Mouse (Mus musculus): Measurements from ENCODE around the gene Pctp. TPM values are rescaled to one million over a fixed set of nuclear protein-coding genes. Genes with fewer than 3 reads are reported as not detected.

Pctp gene
- 2.3 TPM in 1 of 2 replicates, not detected in the other for polyA plus RNA-seq (2012; ENCODE audit: insufficient read depth, low replicate concordance)

GRCm38 (mm10) chr11:90002231-90002986 is at the start of gene Pctp:
Pctp (minus strand) TSS chr11:90002894.
- peaks cover 20% of the 10 kb centered on the region for H3K4me1 ChIP-seq
- no peaks in the 10 kb centered on the region for H3K27me3 ChIP-seq (replicated peaks)
- no peaks in the 10 kb centered on the region for H3K9me3 ChIP-seq
- TF ChIP-seq FLI1 (IDR thresholded peaks at IDR 0.05; ENCODE audit: low read length) (no peak), GATA1 (IDR thresholded peaks at IDR 0.05; ENCODE audit: borderline replicate concordance, low read length) (no peak)
- peaks cover 25% of the 10 kb centered on the region for H3K36me3 ChIP-seq (replicated peaks; ENCODE audit: low read length)
- H3K4me3 ChIP-seq (replicated peaks): peak within 1 kb of the TSS; percentile 93

GRCm38 (mm10) chr11:90050016-90050415 is 47.3 kb upstream of the Pctp start:
- Histone ChIP-seq H3K36me3 (replicated peaks; ENCODE audit: low read length) (no peaks in the 10 kb centered on the region), H3K27me3 (replicated peaks) (no peaks in the 10 kb centered on the region), H3K4me3 (replicated peaks) (no peak overlapping the region), H3K4me1 (no peaks in the 10 kb centered on the region), H3K9me3 (no peaks in the 10 kb centered on the region)
- TF ChIP-seq FLI1 (IDR thresholded peaks at IDR 0.05; ENCODE audit: low read length) (no peak), GATA1 (IDR thresholded peaks at IDR 0.05; ENCODE audit: borderline replicate concordance, low read length) (no peak)

GRCm38 (mm10) chr11:90047271-90047670 is 44.6 kb upstream of the Pctp start:
- H3K36me3 ChIP-seq (replicated peaks; ENCODE audit: low read length): no peaks in the 10 kb centered on the region

GRCm38 (mm10) chr11:90046211-90046610 is 43.5 kb upstream of the Pctp start:
- Histone ChIP-seq H3K27me3 (replicated peaks) (no peaks in the 10 kb centered on the region), H3K9me3 (no peaks in the 10 kb centered on the region), H3K4me3 (replicated peaks) (no peak overlapping the region), H3K4me1 (no peaks in the 10 kb centered on the region), H3K36me3 (replicated peaks; ENCODE audit: low read length) (no peaks in the 10 kb centered on the region)
- TF ChIP-seq FLI1 (IDR thresholded peaks at IDR 0.05; ENCODE audit: low read length) (no peak), GATA1 (IDR thresholded peaks at IDR 0.05; ENCODE audit: borderline replicate concordance, low read length) (no peak)

More at GRCm38 (mm10) chr11:90047271-90047670, 44.6 kb upstream of the Pctp start:
- H3K4me1 ChIP-seq: no peaks in the 10 kb centered on the region
- TF ChIP-seq GATA1 (IDR thresholded peaks at IDR 0.05; ENCODE audit: borderline replicate concordance, low read length) (no peak), FLI1 (IDR thresholded peaks at IDR 0.05; ENCODE audit: low read length) (no peak)
- no peaks in the 10 kb centered on the region for H3K9me3 ChIP-seq
- no peak overlapping the region for H3K4me3 ChIP-seq (replicated peaks)
- H3K27me3 ChIP-seq (replicated peaks): no peaks in the 10 kb centered on the region

GRCm38 (mm10) chr11:90044459-90044858 is 41.8 kb upstream of the Pctp start:
- TF ChIP-seq FLI1 (IDR thresholded peaks at IDR 0.05; ENCODE audit: low read length): no peak
- TF ChIP-seq GATA1 (IDR thresholded peaks at IDR 0.05; ENCODE audit: borderline replicate concordance, low read length): no peak
- Histone ChIP-seq H3K36me3 (replicated peaks; ENCODE audit: low read length) (no peaks in the 10 kb centered on the region), H3K4me1 (no peaks in the 10 kb centered on the region), H3K27me3 (replicated peaks) (no peaks in the 10 kb centered on the region), H3K4me3 (replicated peaks) (no peak overlapping the region), H3K9me3 (no peaks in the 10 kb centered on the region; the same call in 1 of the 2 replicates)

GRCm38 (mm10) chr11:90038022-90038421 is 35.3 kb upstream of the Pctp start:
- peaks cover 12% of the 10 kb centered on the region for H3K9me3 ChIP-seq
- no peaks in the 10 kb centered on the region for H3K36me3 ChIP-seq (replicated peaks; ENCODE audit: low read length)
- H3K4me3 ChIP-seq (replicated peaks): no peak overlapping the region
- no peak for TF ChIP-seq GATA1 (IDR thresholded peaks at IDR 0.05; ENCODE audit: borderline replicate concordance, low read length)
- no peak for TF ChIP-seq FLI1 (IDR thresholded peaks at IDR 0.05; ENCODE audit: low read length)
- peaks cover 14% of the 10 kb centered on the region for H3K27me3 ChIP-seq (replicated peaks)
- no peaks in the 10 kb centered on the region for H3K4me1 ChIP-seq

GRCm38 (mm10) chr11:90036416-90036815 is 33.7 kb upstream of the Pctp start:
- no peaks in the 10 kb centered on the region for H3K36me3 ChIP-seq (replicated peaks; ENCODE audit: low read length)
- no peak overlapping the region for H3K4me3 ChIP-seq (replicated peaks)
- peaks cover 12% of the 10 kb centered on the region for H3K9me3 ChIP-seq
- peaks cover 24% of the 10 kb centered on the region for H3K27me3 ChIP-seq (replicated peaks)
- H3K4me1 ChIP-seq: no peaks in the 10 kb centered on the region
- TF ChIP-seq FLI1 (IDR thresholded peaks at IDR 0.05; ENCODE audit: low read length) (no peak), GATA1 (IDR thresholded peaks at IDR 0.05; ENCODE audit: borderline replicate concordance, low read length) (no peak)

- Histone ChIP-seq H3K27me3 (replicated peaks) (peaks cover 32% of the 10 kb centered on the region), H3K4me3 (replicated peaks) (no peak overlapping the region), H3K4me1 (no peaks in the 10 kb centered on the region), H3K36me3 (replicated peaks; ENCODE audit: low read length) (no peaks in the 10 kb centered on the region), H3K9me3 (peaks cover 12% of the 10 kb centered on the region)
- TF ChIP-seq GATA1 (IDR thresholded peaks at IDR 0.05; ENCODE audit: borderline replicate concordance, low read length): no peak
- no peak for TF ChIP-seq FLI1 (IDR thresholded peaks at IDR 0.05; ENCODE audit: low read length)
These were observed 32.8 kb upstream of the Pctp start for GRCm38 (mm10) chr11:90035532-90035931.

- Histone ChIP-seq H3K4me3 (replicated peaks) (no peak overlapping the region), H3K27me3 (replicated peaks) (peaks cover 39% of the 10 kb centered on the region), H3K36me3 (replicated peaks; ENCODE audit: low read length) (no peaks in the 10 kb centered on the region), H3K9me3 (peaks cover 12% of the 10 kb centered on the region), H3K4me1 (peaks cover 2% of the 10 kb centered on the region; the same call in 1 of the 2 replicates)
- TF ChIP-seq FLI1 (IDR thresholded peaks at IDR 0.05; ENCODE audit: low read length) (no peak), GATA1 (IDR thresholded peaks at IDR 0.05; ENCODE audit: borderline replicate concordance, low read length) (no peak)
These were observed 32.0 kb upstream of the Pctp start for GRCm38 (mm10) chr11:90034646-90035045.

- H3K9me3 ChIP-seq: peaks cover 12% of the 10 kb centered on the region
- peaks cover 3% of the 10 kb centered on the region; the same call in 1 of the 2 replicates for H3K4me1 ChIP-seq
- no peaks in the 10 kb centered on the region for H3K36me3 ChIP-seq (replicated peaks; ENCODE audit: low read length)
- no peak for TF ChIP-seq GATA1 (IDR thresholded peaks at IDR 0.05; ENCODE audit: borderline replicate concordance, low read length)
- no peak for TF ChIP-seq FLI1 (IDR thresholded peaks at IDR 0.05; ENCODE audit: low read length)
- H3K4me3 ChIP-seq (replicated peaks): no peak overlapping the region
- H3K27me3 ChIP-seq (replicated peaks): peaks cover 47% of the 10 kb centered on the region
These were observed 30.7 kb upstream of the Pctp start for GRCm38 (mm10) chr11:90033442-90033841.

All from megakaryocyte, embryonic 14.5 days (primary cell).